Mouse (Mus musculus) cerebellum, adult 11 months (tissue): ENCODE measurements at regions not wholly inside any gene's neighbourhood (a gene's known extent, or its start where the extent isn't known, plus 50 kb on each side); places are given as distances from the start of the nearest gene placed in this dataset.

Source experiments
- DNase-seq: peaks from one replicate; pipeline ENCODE4 v3.0.0; 2022

- DNase-seq, result no peak
Measured at GRCm38 (mm10) chr12:102057979-102058378, 70.6 kb upstream of the Slc24a4 start.

- DNase-seq, result peak; percentile 19
Measured at GRCm38 (mm10) chr12:102058428-102058827, 70.1 kb upstream of the Slc24a4 start.

DNA sequence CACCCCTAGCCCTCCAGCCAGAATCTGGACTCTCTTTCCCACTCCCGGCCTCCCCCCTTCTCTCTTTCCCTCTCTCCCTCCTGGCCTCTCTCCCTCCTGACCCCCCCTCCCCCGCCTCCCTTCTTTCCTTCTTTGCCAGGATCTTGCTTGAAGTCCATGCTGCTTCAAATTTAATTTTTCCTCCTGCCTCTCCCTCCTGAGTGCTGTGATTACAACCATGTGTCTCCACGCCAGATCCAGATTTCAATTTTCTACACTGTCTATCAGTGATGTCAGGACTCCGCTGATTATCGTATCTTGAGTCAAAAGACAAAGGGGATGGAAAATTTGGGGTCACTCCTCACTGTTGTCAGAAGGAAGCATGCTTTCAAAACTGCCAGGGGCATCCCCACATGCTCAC lies 67.4 kb upstream of the Slc24a4 start:
- DNase-seq, result no peak

- DNase-seq, result no peak
Measured at GRCm38 (mm10) chr12:102061657-102062614, 66.6 kb upstream of the Slc24a4 start.

GRCm38 (mm10) chr12:102062648-102063047 lies 65.9 kb upstream of the Slc24a4 start:
- DNase-seq, result no peak

GRCm38 (mm10) chr12:102063211-102063610 lies 65.3 kb upstream of the Slc24a4 start:
- DNase-seq, result no peak

DNA sequence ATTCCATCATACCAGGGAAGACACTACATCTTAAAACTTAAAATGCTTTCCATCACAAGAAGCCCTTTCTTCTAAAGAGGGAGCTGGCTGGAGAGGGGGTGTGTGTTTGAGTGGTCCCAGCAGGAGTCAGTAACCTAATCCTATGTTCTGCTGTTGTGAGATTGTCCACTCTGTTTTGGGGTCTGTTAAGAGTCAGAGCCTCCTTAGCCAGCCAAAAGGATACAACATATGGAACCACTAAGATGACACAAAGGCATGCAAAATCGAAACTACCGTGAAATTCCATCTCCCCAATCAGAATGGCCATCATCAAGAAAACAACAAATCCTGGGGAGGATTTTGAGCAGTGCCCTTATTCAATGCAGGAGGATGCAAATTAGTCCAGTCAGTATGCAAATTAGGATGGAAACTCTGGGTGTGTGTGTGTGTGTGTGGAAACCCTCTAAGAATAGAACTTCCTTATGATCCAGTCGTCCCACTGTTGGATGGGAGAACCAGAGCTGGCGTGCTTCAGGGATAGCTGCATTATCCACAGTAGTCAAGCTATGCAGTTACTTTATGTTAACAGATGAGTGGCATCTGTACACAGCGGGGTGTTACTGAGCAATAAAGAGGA lies 63.7 kb upstream of the Slc24a4 start:
- no peak for DNase-seq

GRCm38 (mm10) chr12:102067685-102068084 lies 60.8 kb upstream of the Slc24a4 start:
- DNase-seq, result no peak

DNA sequence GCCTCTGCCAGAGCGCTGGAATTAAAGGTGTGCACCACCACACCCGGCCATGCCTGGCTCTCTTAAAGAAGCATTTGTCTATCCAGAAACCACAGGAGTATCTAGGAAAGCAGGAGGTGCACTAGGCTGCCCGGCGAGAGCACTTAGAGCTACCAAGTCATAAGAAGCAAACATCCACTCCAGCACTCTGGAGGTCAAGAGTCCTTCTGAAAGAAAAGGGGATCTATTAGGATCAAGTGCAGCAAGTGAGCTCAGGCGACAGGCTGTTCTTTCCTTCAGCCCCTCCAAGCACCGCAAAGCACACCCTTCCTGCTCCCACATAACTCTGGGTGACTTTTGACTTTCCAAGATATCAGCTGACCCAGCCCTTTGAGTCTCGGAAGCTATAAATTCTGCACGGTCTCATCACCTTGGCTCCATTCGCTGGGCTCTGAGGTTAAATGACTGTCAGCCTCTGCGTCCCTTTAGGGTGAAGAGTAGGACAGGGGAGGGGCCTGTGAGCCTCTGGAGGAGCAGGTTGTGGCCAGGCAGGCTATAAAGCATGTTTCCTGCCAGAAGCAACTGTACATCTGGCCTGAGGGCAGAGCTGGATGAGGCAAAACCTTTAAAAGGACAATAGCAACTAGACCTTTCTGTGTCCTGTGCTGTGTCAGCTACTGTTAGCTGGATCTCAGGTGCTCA lies 58.9 kb upstream of the Slc24a4 start:
- no peak for DNase-seq

DNA sequence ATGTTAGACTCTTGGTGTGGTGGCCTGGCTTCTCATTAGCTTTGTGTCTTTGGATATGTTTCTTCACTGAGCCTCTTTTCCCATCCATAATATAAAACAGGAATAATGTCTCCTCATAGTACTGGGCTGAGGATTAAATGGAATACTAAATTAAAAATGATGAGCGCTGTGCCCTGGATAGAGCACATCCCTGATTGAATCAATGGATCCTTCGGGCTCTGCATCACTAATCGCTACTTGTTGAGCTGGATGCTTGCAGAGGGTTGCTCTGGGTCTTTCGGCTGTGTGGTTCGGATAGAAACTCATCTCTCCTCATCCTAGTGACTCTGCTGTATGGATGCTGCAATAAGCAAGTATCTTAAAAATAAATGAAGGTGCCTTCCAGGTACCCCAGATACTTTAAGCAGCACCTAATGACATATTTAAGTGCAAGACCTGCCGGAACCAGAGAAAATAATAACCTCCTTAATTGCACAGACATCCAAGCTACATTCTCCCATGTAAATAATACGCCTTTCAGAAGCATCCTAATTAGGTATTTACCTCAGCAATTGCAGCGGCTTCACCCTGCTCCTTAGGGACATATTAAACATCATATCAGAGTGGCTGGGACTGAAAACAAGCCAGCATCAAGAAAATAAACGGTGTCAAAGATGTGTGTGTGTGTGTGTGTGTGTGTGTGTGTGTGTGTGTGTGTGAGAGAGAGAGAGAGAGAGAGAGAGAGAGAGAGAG lies 56.5 kb upstream of the Slc24a4 start:
- DNase-seq, result no peak

- no peak for DNase-seq
Measured at GRCm38 (mm10) chr12:102073540-102073939, 55.0 kb upstream of the Slc24a4 start.

DNA sequence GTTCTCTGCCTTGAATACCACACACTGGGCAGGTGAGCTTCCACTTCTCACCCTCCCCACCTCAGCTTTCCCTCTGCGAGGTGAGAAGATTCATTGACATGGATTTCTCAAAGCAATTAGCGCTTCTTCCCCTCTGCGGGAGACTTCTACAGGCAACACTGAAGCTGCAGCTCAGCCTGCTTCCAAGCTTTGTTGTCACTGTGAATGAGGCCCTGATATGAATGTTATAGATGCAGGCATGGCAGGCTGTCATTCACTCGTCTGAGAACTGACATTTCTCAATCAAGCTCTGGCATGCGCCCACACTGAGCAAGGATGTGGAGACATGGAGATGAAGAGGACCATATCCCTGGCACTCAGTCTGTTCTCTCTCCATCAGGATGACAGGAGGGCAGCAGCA lies 52.2 kb upstream of the Slc24a4 start:
- no peak for DNase-seq
